Mouse (Mus musculus): ENCODE measurements around the gene Fstl1. TPM values are rescaled to one million over a fixed set of nuclear protein-coding genes. Genes with fewer than 3 reads are reported as not detected.

The Fstl1 gene
- polyA plus RNA-seq, 1 experiment from 2014 or later: 210 TPM

DNA sequence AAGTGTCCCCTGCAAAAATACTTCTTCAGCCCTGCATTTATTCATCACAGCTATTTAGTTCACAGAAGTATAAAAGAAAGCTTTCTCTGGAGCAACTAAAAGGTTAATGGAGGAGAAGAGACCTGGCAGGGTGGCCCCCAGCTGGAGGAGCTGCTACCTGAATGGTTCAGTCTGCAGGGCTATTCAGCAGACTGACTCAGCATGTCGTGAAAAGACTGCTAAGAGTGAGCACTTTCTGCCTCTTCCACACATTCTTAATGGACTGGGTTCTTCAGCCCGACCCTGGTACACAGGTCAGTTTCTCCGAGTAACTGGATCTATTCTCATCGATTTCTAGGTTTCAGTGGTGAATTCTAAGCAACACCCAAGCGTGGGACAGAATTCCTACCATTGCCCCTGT lies 12.9 kb upstream of the Fstl1 start:
- Histone ChIP-seq H3K27ac (replicated peaks) (no peak overlapping the region), H3K4me1 (peaks cover 19% of the 10 kb centered on the region), H3K27me3 (replicated peaks; ENCODE audit: low read depth, poor library complexity, severe bottlenecking) (no peaks in the 10 kb centered on the region), H3K9me3 (no peaks in the 10 kb centered on the region), H3K36me3 (replicated peaks) (no peaks in the 10 kb centered on the region), H3K4me3 (no peak overlapping the region)
- DNase-seq (ENCODE audit: low spot score): no peak
- WGBS: 41% methylated on average over 5 of the region's 5 CpGs

DNA sequence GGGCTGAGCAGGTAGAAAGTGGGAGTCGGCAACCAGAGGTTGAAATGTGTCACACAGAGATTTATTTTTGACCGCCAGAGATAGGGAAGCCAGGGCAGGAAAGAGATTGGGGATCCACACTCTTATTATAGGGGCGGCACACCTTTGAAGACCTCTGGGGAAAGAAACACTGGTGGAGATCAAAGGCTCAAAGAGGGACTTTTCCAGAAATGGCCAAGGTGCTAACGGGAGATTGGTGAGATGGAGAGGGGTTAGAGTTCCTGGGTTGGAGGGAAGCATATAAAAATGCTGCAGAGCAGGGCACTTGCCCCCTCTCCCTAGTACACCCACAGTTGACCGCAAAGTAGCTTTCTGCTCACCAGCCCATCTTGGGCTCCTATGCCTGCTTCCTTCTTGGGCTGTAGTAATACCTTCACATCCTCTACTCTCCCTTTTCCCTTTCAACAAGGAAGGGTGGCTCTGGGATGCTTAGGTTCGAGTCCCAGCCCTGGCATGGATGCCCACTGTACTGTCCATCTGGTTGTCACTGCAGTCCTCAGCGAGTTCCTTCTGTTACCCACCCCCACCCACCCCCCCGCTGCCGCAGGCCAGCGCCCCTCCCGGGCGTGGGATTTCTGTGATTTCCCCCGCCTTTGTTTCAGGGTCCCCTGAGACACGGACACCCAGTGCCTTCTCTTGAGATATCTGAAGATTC lies 360 bp upstream of the Fstl1 start:
- 32% methylated on average over 14 of the region's 14 CpGs for WGBS
- H3K27me3 ChIP-seq (replicated peaks; ENCODE audit: low read depth, poor library complexity, severe bottlenecking): peaks cover 17% of the 10 kb centered on the region
- H3K36me3 ChIP-seq (replicated peaks): peaks cover 17% of the 10 kb centered on the region
- H3K4me1 ChIP-seq: peaks cover 40% of the 10 kb centered on the region
- no peak for DNase-seq (ENCODE audit: low spot score)
- peak overlapping the region; percentile 96 for H3K27ac ChIP-seq (replicated peaks)
- H3K4me3 ChIP-seq: peak overlapping the region; percentile 88
- H3K9me3 ChIP-seq: no peaks in the 10 kb centered on the region

DNA sequence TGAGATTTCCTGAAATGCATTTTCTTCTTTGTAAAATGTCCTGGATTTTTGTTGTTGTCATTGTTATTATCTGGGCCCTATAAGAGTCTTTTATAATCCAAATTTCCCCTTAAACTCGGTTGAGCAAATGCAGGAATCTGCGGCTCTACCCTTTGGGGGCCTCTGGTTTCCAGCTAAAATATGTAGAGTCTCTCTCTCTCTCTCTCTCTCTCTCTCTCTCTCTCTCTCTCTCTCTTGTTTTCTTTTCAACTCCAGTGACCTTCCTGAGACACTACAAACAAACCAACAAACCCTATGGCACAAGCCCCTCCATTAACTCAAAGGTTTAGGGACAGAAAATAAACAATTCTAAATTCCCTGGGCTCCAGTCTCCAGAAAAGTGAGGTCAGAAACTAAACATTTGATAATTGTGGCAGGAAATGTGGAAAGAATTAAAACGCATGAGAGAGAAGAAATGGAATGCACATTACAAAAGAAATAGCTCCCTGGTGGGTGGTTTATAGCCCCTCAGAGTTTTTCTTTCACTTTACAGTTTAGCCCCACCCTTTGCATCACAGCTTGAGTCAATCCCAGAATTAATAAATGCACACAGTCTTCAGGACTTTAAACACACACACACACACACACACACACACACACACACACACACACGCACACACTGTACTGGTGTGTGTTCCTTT lies 1.3 kb downstream of the Fstl1 start:
- Histone ChIP-seq H3K36me3 (replicated peaks) (peaks cover 31% of the 10 kb centered on the region), H3K27ac (replicated peaks) (peak overlapping the region; percentile 96), H3K27me3 (replicated peaks; ENCODE audit: low read depth, poor library complexity, severe bottlenecking) (peaks cover 17% of the 10 kb centered on the region), H3K4me1 (peaks cover 36% of the 10 kb centered on the region), H3K4me3 (peak overlapping the region; percentile 88), H3K9me3 (no peaks in the 10 kb centered on the region)
- 20% methylated on average over 4 of the region's 4 CpGs for WGBS
- peak; percentile 34 for DNase-seq (ENCODE audit: low spot score)

DNA sequence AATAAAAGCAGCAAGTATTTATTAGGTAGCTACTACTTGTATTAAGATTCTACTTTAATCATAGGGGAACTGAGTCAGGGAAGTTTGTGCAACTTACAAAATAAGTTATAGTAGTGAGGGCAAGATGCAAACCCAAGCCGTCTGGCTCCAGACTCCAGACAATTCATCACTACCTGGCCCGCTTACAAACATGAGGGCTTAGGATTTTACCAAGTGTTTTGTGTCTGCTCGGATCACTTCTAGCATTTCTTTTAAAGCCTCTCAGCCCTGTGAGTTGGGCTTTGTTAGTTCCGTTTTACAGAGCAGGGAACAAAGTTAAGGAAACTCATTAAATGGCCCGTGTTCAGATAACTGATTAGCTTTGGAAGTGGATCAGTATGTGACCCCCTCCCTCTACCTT lies 1.9 kb downstream of the Fstl1 start:
- 45% methylated on average over 5 of the region's 5 CpGs for WGBS
- peaks cover 36% of the 10 kb centered on the region for H3K4me1 ChIP-seq
- H3K9me3 ChIP-seq: no peaks in the 10 kb centered on the region
- peak overlapping the region; percentile 96 for H3K27ac ChIP-seq (replicated peaks)
- H3K27me3 ChIP-seq (replicated peaks; ENCODE audit: low read depth, poor library complexity, severe bottlenecking): peaks cover 17% of the 10 kb centered on the region
- H3K4me3 ChIP-seq: peak overlapping the region; percentile 88
- peaks cover 37% of the 10 kb centered on the region for H3K36me3 ChIP-seq (replicated peaks)
- DNase-seq (ENCODE audit: low spot score): no peak

DNA sequence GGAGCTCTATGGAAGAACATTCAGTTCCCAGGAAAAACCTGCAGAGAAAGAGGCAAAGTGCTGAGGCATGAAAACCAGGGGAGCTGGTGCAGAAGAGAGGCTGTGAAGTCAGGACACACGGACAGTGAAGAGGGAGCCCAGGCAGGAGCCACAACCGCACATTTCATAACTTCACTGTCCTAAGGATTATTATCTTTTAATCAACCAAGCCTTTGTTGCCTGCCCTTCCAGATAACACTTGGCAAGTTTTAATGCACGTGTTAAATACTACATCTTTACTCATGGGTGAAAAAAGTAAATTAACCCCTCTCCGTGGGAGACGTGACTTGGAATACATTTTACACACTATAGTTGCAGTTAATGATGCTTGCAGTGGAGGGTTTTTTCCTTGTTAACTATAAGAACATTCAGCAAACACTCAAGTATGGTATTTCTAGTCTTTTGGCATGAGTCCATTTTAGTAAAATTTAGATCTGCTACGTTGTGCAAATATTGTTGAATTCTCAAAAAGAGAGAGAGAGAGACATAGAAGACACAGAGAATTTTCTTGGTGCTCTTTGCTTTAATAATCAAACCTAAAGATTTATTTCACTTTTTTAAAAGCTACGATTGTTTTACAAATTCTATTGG lies 3.1 kb downstream of the Fstl1 start:
- Histone ChIP-seq H3K4me1 (peaks cover 36% of the 10 kb centered on the region), H3K4me3 (no peak overlapping the region; the same call in 1 of the 2 replicates), H3K27ac (replicated peaks) (no peak overlapping the region; the same call in 1 of the 2 replicates), H3K9me3 (no peaks in the 10 kb centered on the region), H3K36me3 (replicated peaks) (peaks cover 50% of the 10 kb centered on the region), H3K27me3 (replicated peaks; ENCODE audit: low read depth, poor library complexity, severe bottlenecking) (peaks cover 17% of the 10 kb centered on the region)
- DNase-seq (ENCODE audit: low spot score): no peak
- 90% methylated on average over 7 of the region's 7 CpGs for whole genome bisulfite sequencing

DNA sequence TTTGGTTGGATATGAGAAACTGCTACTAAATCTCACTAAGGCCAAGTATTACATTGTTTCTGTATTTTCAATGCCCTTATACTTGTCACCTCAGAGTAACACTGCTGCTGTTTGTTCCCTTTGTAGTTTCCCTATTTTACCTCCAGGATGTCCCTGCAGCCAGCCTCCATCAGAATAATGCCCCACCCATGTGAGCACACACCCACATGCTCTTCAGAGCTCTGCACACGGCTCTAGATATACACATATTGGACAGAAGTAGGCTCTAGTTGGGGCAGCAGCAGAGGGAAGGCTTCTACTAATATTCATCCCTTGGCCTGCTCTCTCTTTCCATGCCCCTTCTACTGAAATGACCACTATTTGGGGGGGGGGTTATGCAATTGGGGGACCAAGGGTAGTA lies 3.7 kb downstream of the Fstl1 start:
- H3K27ac ChIP-seq (replicated peaks): no peak overlapping the region
- 78% methylated on average over 1 of the region's 1 CpGs for WGBS
- H3K27me3 ChIP-seq (replicated peaks; ENCODE audit: low read depth, poor library complexity, severe bottlenecking): peaks cover 11% of the 10 kb centered on the region
- H3K4me1 ChIP-seq: peaks cover 36% of the 10 kb centered on the region
- peaks cover 56% of the 10 kb centered on the region for H3K36me3 ChIP-seq (replicated peaks)
- H3K4me3 ChIP-seq: no peak overlapping the region
- no peaks in the 10 kb centered on the region for H3K9me3 ChIP-seq
- no peak for DNase-seq (ENCODE audit: low spot score)

DNA sequence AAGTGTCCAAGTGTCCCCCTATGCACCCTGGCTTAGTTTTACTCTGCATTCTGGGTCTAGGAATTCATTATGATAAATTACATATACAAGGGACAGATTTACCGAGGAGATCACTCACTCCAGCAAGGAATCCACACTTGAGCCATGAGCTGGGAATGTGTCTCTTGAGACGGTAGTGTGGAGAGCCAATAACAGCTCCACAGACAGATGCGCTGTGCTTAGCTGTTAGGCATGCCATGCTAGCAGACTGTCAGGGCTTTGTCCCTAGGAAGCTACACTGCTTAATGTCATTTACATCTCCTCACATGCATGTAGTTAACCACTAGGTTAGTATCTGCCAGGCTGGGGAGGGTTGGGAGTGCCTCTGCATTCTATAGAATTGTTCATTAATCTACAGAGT lies 4.2 kb downstream of the Fstl1 start:
- H3K27ac ChIP-seq (replicated peaks): no peak overlapping the region
- H3K27me3 ChIP-seq (replicated peaks; ENCODE audit: low read depth, poor library complexity, severe bottlenecking): peaks cover 7% of the 10 kb centered on the region; the same call in 1 of the 2 replicates
- peaks cover 61% of the 10 kb centered on the region for H3K36me3 ChIP-seq (replicated peaks)
- WGBS: 92% methylated on average over 3 of the region's 3 CpGs
- no peak overlapping the region for H3K4me3 ChIP-seq
- no peak for DNase-seq (ENCODE audit: low spot score)
- H3K4me1 ChIP-seq: peaks cover 39% of the 10 kb centered on the region
- no peaks in the 10 kb centered on the region for H3K9me3 ChIP-seq

DNA sequence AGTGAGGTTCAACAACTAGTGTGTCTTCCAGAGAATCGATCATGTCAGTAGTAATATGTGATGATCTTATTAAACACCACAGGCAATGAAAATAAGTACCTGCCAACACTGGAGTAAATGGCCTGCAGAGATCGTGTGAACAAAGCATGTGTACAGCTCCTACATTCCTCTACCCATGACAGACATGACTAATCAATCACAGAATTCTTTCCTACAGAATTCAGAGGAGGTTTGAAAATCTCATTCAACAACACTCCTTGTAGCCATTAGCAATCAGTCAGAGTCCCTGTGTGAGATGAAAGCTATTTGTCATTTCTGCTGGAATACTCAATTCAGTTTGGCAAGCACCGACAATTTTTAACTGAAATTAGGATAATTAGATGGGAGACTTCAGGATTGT lies 7.9 kb downstream of the Fstl1 start:
- no peak for DNase-seq (ENCODE audit: low spot score)
- Histone ChIP-seq H3K4me1 (peaks cover 51% of the 10 kb centered on the region), H3K27me3 (replicated peaks; ENCODE audit: low read depth, poor library complexity, severe bottlenecking) (no peaks in the 10 kb centered on the region), H3K36me3 (replicated peaks) (peaks cover 85% of the 10 kb centered on the region), H3K9me3 (no peaks in the 10 kb centered on the region), H3K27ac (replicated peaks) (no peak overlapping the region), H3K4me3 (no peak overlapping the region)
- WGBS: 75% methylated on average over 3 of the region's 3 CpGs

DNA sequence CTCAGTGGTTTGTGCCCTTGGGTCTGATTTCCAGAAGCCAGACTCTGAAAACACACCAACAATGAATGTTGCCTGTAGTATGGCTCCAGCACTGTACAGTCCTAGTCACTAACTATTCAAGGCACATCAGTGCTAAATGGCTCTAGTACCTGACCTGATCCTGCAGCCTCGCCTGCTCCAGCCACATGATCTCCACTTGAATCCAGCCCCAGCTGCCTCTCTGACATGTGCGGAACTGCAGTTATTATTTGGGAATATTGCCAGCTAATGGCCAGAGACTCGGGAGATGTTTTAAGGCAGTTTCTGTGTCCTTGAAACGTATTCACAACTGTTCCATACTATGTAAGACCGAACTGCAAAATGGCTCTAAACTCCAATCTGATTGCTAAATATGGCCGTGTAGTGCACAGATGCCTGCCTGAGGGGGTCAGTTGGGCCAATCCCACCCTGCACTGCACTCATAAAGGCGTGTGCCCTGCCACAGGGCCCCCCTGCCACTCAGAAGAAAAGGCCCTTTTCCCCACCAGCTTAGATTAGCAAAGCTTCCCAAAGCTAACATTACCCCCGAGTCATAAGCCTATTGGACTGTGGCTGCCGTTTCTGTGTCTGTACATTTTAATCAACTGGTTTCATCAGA lies 11.0 kb downstream of the Fstl1 start:
- H3K4me1 ChIP-seq: peaks cover 55% of the 10 kb centered on the region
- H3K9me3 ChIP-seq: no peaks in the 10 kb centered on the region
- DNase-seq (ENCODE audit: low spot score): no peak
- peaks cover 85% of the 10 kb centered on the region for H3K36me3 ChIP-seq (replicated peaks)
- no peaks in the 10 kb centered on the region for H3K27me3 ChIP-seq (replicated peaks; ENCODE audit: low read depth, poor library complexity, severe bottlenecking)
- H3K27ac ChIP-seq (replicated peaks): peak overlapping the region; percentile 90
- H3K4me3 ChIP-seq: peak overlapping the region; percentile 28; the same call in 1 of the 2 replicates
- 64% methylated on average over 9 of the region's 9 CpGs for WGBS

DNA sequence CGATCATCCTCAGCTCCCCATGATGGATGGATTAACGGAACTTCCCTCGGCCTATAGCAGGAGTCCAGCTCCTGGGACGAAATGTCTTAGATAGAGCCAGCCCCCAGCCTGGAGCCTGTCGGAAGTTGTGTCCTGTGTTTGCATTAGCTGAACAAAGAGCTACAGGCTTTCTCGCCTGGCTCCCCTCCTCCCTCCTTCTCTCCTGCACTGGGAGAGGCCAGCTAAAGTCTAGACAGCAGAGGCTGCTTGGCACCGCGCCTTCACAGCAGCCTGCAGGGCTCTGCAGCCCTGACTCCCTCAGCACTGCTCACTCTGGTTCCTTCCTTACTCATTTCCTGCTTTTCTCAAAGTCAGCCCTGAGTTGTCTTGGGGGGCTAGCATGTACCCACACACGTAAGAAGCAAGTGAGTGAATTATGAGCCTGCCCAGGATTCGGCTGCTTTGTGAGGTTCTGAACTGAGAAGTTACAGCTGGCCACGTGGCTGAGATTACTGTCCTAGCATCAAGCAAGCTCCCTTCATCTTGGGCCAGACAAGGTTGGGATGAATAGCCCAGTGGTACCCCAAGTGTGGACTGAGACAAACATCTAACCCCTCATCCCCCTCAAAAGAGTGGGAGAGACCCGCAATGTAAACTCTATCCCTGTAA lies 11.8 kb downstream of the Fstl1 start:
- H3K4me1 ChIP-seq: peaks cover 55% of the 10 kb centered on the region
- peak overlapping the region; percentile 90 for H3K27ac ChIP-seq (replicated peaks)
- WGBS: 27% methylated on average over 12 of the region's 12 CpGs
- peak; percentile 81 for DNase-seq (ENCODE audit: low spot score)
- no peaks in the 10 kb centered on the region for H3K27me3 ChIP-seq (replicated peaks; ENCODE audit: low read depth, poor library complexity, severe bottlenecking)
- no peaks in the 10 kb centered on the region for H3K9me3 ChIP-seq
- peaks cover 85% of the 10 kb centered on the region for H3K36me3 ChIP-seq (replicated peaks)
- peak overlapping the region; percentile 28; the same call in 1 of the 2 replicates for H3K4me3 ChIP-seq

DNA sequence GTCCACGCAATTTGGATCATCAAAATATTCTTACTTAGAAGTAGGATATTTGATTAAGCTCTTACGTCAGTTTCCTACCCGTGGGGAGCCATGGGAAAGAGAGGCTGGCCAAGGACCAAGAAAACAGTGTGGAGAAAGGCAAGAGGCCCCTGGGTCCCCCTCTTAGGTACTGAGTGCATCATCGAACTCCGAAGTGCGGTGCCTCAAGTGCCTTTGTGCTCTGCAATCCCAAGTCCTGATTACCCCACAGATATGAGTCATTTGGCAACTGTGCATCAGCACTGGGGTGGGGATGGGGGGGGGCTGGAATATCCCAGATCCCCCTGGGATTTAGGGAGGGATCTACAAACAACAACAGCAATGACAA lies 12.3 kb downstream of the Fstl1 start:
- Histone ChIP-seq H3K4me3 (no peak overlapping the region), H3K27ac (replicated peaks) (peak overlapping the region; percentile 90), H3K36me3 (replicated peaks) (peaks cover 85% of the 10 kb centered on the region), H3K27me3 (replicated peaks; ENCODE audit: low read depth, poor library complexity, severe bottlenecking) (no peaks in the 10 kb centered on the region), H3K9me3 (no peaks in the 10 kb centered on the region), H3K4me1 (peaks cover 55% of the 10 kb centered on the region)
- WGBS: 87% methylated on average over 6 of the region's 6 CpGs
- no peak for DNase-seq (ENCODE audit: low spot score)

DNA sequence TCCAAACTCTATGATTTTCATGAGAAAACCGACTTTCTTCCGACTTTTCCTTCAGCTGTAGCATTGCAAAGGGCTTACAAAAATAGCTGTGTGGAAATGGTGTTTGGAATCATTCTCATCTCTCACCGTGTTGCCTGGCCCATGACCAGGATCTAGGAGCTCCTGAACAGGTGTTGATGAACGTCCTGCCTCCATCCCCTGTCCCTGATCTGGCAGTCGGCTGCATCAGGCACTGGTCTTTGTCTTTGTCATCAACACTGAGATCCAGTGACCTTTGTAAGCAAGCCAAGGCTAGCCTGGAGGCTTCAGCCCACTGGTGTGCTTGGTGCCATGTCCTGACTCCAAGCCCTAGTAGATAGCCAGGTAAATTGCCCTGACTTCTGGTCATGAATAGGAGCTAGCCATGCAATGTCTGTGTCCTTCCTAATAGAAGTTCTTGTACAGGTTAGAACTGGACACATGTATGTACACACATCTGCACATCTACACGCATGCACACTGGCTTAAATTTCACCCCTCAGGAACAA lies 12.8 kb downstream of the Fstl1 start:
- Histone ChIP-seq H3K36me3 (replicated peaks) (peaks cover 84% of the 10 kb centered on the region), H3K4me1 (peaks cover 55% of the 10 kb centered on the region), H3K27me3 (replicated peaks; ENCODE audit: low read depth, poor library complexity, severe bottlenecking) (no peaks in the 10 kb centered on the region), H3K27ac (replicated peaks) (peak overlapping the region; percentile 90), H3K9me3 (no peaks in the 10 kb centered on the region), H3K4me3 (no peak overlapping the region)
- WGBS: 84% methylated on average over 6 of the region's 6 CpGs
- DNase-seq (ENCODE audit: low spot score): no peak
